Mouse (Mus musculus) lung, postnatal 25 days (tissue): ENCODE measurements around the gene B3gnt3.
"Not testable (repeated sequence)": the region's sequence is repeated elsewhere in the genome, so short reads cannot be mapped to it uniquely, and the experiment has no call there.

Experiments used
- DNase-seq: peaks from one replicate; pipeline ENCODE4 v3.0.0; 2022; ENCODE audit warnings: low spot score

Gene B3gnt3

DNA sequence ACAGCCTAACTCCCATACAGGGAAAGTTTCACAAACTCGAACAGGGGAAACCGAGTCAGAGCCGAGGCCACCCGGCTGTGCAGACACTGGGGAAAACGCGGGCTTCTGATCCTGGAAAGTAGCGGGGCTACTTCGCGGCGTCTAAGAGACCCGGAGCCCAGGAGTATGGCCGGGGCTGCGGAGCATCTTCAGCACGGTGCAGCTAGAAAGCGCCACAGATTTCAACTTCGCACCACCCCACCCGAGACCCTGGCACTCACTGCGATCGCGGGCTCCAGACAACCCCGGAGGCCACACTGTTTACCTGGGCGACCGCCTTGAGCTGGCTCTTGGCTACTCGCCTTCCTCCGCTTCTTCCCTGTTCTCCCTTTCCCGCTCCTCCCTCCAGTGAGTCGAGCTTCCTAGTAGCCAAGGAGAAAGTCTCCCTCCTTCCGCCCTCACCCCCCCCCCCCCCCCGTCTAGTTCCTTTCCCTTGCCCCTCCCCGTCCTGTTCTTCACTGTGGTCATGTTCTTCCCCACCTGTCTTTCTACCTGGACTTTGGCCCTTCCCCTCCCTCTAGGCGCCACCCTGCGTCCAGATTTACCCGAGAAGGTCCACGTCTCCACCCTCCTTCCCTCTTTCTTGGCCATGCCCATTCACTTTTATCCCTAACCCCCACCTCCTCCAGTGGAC is at the start of gene B3gnt3:
B3gnt3 (minus strand) TSS at position 376 of the 673 bp plus-strand sequence.
- no peak for DNase-seq

DNA sequence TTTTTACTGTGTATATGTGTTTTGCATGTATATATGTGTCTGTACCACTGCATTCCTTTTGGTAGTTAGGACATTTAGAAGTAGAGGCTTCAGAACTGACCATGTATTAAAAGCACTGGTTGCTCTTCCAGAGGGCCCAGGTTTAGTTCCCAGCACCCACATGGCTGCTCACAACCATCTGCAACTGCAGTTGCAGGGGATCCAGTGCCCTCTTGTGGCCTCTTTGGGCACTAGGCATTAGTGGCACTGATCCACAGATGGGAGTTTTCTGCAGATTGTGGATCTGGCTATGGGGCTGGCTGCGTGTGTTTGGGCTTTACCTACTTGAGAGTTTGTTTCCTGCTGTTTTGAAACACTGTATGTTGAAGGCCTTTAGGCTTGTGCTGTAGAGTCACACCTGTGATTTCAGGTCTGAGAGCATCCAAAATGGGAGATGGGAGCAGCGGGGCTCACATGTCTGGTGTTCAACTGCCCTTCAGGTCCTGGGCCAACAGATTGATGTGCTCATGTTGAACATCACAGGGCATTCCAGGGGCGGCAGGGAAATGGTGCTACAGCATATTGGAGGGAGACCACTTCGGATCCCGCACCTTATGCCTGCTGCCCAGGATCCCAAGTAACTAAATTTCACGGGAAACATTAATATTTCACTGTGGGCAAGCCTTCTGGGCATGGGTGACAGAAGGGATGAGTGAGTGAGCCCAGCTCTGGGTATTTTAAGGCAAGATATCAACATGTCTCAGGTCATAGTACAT is 47.9 kb upstream of the B3gnt3 start:
- DNase-seq = not testable (repeated sequence)

DNA sequence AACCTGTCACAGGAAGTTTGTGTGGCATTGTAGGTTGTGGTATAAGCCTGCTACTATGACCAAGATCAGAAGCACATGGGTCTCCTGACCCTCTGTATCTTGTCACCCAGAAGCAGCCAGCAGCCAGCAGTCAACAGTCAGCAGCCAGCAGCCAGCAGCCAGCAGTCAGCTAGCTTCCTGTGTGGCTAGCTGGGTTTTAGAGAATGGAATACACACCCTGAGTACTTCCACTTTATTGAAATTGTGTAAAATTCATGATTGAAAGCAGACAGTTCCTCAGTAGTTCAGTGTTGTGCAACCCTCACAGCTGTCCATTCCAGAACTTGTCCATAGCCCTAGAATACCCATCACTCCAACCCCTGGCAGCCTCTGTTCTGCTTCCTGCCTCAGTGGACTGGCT is 45.5 kb upstream of the B3gnt3 start:
- peak; percentile 4 for DNase-seq

DNA sequence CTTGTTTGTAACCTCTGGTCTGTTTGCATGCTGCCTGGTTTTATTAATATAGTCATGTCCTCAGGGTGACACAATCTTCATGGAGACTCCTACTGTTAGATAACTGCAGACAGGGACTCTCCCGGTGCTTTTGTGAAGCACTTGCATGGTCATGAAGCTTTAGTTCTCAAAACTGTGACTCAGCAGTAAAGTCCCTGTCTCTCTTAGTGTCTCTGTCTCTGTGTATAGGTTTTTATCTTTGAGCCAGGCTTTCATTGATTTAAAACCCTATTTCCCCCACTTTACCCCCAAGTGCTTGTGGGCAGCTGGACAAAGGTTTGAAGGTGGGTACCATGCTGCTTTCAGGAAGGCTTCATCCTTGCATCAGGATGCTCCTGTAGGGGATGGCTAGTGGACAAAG is 43.7 kb upstream of the B3gnt3 start:
- DNase-seq = no peak

DNA sequence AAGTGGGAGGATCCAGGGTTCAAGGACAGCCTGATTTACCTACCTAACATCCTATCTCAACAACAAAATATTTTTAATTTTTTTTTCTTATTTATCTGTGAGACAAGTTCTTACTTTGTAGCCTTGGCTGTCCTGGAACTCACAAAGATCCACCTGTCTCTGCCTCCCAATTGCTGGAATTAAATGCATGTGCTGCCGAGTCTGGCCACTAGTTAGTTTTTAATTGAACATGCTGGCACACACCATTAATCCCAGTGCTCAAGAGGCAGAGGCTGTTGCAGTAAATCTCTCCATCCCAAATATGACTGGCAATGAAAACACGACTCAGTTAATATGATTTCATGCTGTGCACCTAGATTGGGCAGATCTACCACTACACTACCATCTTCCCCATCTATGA is 41.2 kb upstream of the B3gnt3 start:
- no peak for DNase-seq

DNA sequence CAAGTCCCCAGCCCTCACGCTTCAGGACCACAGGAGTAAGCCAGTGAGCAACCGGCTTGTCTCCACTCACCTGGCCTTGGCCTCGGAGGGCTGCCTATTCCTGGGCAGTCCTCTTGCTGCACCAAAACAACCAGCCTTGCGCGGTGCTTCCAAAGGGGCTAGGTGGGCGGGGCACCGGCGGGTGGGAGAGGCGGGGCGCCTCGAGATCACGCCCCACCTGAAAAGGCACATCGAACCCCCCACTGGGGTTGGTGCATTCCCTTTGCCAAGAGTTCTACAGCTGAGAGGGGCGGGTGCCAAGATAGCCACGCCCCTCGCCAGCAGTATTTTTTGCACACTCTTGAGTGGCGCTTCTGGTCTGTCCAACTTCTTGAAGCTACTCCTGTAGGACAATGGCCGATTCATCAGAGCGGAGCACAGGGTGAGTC is 40.1 kb upstream of the B3gnt3 start:
- DNase-seq = peak; percentile 17

DNA sequence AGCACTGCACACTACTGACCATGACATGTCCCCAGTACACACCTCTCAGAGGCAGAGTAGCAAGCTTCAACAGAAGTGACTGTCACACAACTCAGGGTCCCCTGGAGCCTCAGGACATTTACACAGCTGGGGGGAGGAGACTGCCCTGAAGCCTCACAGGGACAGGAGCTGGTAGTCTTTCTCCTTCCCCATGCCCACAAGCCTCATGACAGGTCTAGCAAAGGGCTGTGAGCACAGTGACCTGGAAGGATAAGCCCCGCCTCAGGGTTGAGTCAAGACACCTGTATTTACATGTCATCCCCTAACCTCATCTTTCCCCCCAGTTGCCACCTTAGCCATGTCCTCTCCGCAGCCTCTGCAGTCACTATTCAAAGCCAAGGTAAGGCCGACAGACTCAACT is 39.6 kb upstream of the B3gnt3 start:
- no peak for DNase-seq

DNA sequence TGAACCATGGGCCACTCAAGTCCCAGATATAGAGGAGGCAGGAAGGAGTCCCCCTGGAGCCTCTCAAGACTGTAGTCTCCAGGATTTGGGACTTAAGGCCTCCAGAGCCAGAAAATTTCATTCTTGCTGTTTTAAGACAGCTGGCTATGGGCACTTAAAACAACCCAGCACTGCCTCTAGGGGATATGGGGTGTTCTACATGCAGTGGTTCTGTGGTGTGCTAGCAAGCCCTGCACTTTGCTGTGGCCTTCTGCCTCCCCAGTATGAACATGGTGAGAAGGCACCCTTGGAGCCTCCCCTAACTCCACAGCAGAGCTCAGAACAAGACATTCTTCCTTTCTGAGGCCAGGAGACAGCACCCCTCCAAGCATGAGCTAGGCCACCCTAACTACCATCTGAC is 36.7 kb upstream of the B3gnt3 start:
- not testable (repeated sequence) for DNase-seq

DNA sequence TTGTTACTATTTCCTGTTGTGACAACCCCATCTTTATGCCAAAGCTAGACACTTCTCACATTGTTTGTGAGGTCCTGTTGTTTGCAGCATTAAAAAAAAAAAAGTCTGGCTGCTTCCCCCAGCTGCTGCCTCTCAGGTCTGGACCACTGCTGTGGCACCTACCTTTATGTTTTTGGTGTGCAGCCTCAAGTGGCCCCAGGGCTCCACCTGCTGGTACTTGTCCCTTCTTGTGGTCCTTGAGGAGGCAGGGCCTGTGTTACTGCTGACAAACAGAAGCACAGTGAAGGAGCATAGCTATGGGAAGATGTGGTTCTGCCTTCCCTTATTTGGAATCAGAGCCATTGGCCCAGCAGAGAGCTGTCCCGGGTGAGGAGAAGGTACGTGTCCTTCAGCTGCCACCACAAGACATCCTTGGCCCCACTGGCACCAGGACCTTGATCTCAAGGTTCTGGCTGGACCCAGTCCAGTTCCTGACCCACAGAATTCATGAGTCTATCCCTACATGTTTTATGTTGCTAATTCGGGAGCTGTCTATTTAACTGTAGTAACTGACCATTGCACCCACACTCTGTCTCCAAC is 30.2 kb upstream of the B3gnt3 start:
- DNase-seq = peak; percentile 52

DNA sequence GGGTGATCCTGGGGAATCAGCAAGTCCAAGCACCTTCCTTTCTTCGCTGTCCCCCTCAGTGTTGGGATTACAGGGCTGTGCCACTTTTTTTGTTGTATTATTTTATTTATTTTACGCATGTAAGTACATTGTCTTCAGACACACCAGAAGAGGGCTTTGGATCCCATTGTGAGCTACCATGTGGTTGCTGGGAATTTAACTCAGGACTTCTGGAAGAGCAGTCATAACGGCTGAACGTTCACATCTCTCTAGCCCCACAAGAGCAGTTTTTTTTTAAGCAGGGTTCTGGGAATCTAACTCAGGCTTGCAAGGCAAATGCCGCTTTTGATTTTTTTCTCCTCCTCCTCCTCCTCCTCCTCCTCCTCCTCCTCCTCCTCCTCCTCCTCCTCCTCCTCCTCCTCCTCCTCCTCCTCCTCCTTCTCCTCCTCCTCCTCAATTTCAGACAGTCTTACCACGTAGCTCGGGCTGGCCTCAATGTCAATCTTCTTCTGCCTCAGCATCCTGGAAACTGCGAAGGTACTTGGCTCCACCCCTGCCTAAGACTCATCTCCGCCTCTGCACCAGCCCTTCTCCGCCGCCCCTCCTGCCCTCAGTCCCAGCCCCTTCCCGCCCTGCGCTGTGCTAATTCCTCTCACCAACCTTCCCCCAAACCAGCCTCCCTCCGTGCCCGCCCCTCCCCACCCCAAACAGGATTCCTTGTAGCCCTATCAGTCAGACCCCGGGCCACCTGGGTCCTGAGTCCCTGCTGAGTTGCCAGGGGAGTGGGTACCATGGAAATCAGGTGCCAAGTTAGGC is 27.4 kb upstream of the B3gnt3 start:
- DNase-seq = no peak

DNA sequence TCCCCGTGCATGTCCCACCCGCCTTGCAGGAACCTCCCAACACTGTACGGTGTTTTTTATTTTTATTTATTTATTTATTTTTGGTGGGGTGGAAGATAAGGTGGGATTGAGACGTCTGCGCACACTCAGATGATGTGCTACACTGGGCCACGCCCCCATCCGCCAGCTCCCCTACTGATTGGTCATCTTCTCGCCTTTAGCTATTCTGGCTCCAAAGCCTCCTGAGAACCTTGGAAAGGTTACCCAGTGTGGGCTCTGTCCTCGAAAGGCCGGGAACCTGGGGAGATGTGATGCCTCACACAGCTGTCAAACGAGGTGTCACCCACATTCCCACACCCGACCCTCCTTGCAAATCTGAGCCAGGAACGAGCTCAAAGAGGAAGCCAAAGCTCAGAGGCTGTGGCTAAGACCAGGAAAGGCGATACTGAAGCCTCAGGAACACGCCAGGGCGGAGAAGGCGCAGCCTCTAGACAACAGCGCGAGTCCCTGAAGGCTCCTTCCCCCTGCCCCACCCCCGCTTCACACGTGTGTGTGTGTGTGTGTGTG is 26.7 kb upstream of the B3gnt3 start:
- DNase-seq = no peak

DNA sequence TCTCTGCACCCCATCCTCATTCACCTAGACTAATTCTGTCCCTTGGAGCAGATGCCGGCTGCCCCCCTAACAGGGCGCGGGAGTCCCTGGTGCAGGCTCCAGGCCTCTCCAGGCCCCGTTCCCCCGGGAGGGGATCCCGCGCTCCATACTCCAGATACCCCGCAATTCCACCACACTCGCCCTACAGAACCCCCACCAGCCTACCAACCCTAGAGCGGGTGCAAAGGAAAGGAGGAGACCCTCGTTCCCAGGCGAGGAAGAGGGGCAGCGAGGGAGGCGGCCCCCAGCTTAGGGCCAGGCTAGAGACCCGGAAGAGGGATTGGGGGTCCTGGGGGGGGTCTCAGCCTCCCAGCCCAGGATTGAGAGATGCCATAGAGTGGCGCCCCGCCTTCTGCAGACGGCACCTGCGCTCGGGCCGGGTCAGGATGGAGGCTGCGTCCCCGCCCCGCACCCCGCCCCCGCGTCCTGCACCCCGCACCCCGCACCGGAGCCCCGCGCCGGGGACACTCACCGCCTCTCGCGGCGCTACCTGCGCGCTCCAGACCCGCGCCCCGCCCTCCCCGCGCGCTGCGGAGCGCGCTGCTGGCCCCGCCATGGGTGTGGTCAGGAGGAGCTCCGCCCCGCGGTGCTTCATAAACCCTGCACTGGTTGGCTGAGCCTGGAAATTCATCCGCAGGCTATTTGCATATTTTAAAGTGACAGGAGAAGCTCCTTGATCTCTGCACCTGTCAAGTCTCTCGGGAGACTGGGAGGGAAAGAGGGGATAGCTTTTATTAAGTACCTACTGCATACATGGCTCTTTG is 23.7 kb upstream of the B3gnt3 start, which contains the start of gene Fcho1:
Fcho1 (minus strand) TSS at position 595 of the 803 bp plus-strand sequence.
- peak; percentile 77 for DNase-seq

DNA sequence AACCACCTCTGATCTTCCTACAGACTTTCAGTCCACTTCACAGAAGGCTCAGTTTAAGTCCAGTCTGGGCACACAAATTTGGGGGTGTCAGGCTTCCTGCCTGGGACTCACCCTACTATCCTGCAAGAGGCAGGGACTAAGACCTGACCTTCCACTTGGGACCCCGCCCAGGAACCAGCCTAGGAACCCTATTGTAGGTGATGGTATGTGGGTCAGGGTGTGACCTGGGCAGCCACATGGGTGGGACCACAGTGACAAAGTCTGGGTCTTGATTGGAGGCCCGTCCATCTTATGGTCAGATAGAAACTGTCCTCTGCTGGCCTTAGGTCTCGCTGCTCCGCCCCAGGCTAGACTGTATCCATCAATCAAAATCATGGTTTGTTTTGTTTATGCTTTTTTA is 22.8 kb upstream of the B3gnt3 start:
- no peak for DNase-seq

DNA sequence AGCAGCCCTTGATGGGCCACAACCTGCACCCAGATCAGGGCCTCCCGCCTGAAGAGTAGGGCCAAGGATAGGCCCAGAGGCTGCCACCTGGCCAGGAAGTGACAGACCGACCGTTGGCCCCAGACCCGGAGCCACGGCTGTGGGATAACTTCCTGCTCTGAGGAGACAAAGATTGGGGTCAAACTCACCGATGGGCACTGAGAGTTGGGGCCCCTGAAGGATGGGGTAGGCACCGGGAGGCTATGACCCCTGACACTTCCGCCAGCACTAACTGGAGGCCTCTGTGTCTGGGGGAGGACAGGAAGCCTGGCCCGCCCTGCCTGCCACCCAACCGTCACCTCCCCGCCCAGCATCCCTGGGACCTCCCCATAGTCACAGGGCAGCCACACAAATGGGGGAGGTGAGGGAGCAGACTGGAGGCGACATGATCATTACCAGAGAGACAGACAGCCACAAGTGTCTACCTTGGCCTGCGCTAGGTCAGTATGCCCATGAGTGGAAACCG is 21.5 kb upstream of the B3gnt3 start:
- DNase-seq = peak; percentile 39

DNA sequence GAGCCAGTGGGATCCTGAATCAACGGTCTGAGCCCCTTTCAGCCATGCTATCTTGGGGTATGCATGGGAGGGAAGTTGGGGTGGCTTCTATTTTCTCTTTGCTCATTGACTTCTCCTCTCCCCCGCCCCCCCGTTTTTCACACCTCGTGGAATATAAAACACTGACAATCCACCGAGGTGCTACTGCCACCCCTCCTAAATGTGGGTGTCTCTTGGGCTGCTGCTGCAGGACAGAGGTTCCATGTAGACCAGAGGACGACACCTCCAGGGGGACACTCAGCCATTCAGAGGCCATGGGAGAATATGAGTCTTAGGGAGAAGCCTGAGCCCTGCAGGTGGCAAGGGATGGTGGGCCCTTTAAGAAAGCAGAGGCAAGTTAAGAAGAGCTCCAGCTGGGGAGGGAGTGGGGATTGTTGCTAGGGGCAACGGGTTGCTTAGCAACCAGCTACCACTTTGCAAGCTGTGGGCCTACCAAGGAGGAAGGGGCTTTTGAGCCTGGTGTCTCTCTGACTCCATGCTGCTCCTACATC is 18.4 kb upstream of the B3gnt3 start:
- DNase-seq = no peak

DNA sequence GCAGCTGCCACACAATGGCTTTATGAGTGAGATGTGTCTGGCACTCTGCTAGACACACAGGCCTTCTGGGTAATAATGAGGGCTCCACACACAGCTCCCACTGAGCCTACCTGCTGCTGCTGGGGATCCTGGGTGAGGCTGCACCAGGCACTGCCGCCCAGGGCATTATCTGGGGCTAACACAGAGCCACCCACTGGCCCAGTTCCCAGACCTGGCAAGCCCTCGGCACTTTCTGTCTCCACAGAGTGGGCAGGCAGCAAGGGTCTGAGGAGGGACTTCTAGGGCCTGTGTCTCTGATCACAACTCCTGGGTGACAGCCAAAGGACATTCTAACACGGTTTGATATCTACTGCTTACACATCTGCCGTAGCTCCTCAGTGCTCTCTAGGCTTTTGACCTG is 17.6 kb upstream of the B3gnt3 start:
- DNase-seq = no peak

DNA sequence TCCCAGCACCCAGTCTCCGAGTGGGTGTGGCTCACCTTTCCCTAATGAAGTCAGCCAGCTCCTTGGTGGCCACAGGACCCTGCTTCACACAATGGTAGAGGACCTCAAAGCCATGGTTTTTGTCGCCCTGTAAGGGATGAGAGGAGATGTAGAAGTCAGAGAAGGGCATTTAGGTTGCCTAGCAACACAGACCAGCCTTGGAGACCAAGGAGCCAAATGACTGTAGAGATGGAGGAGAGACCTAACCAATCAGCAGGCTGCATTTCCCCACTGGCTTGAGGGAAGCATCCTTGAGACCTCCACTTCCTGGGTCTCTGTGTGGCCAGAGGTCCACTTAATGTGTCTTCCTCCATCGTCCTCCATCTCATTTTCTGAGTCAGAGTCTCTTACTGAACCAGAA is 16.7 kb upstream of the B3gnt3 start:
- DNase-seq = no peak

DNA sequence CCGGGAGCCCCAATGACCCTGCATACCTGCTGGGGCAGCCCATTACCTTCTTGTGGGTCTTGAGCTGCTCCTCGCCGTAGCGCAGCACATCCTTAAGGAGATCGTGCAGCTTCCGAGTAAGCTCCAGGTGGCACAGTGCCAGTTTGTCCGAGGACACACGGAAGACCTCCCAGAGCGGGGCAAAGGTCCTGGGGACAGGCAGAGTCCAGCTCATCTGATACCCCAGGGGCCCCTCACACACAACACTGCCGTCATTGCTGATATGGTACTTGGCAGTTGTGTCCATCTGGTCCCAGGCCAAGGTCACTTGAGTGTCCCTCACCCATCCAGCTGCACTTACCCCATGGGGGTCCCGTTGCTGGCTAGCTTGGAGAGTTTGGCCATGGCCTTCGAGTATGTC is 15.5 kb upstream of the B3gnt3 start:
- DNase-seq = no peak

DNA sequence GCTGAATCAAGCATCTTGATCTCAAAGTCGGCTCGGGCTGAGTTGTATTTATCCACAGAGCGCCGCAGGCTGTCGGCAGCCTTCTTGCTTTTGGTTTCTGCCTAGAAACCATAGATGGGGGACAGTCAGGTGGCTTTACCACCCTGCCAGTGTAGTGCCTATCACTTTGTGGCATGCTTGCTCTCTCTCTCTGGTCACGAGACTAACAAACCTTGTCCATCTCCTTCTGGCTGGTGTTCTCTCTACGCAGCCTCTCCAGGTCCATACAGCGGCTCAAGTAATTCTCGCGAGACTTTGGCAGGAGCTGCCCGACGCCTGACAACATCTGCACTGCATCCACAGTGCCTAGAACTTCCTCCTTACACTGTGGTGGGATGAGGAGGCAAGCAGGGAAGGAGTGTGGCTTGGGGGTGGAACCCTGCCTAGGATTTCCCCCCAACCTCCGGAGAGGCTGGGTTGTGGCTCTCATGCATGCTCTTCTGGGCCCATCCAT is 15.0 kb upstream of the B3gnt3 start:
- DNase-seq = no peak

DNA sequence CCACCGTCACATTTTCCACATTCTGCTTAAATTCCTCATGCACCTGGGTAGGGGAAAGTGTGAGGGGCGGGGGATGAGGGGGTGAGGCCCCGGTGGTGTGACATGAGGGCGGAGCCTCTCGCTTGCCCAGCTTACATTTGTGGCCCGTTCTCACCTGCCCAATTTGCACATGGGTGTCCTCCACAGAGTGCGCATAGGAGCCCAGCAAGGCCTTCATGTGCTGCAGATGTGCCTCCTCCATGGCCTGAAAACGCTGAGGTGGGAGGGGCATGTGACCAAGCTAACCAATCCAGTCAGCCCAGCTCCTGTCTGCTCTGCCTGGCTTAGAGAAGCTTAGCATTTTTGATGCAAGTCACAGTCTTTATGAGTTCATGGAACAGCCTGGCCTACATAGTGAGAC is 13.9 kb upstream of the B3gnt3 start:
- no peak for DNase-seq

DNA sequence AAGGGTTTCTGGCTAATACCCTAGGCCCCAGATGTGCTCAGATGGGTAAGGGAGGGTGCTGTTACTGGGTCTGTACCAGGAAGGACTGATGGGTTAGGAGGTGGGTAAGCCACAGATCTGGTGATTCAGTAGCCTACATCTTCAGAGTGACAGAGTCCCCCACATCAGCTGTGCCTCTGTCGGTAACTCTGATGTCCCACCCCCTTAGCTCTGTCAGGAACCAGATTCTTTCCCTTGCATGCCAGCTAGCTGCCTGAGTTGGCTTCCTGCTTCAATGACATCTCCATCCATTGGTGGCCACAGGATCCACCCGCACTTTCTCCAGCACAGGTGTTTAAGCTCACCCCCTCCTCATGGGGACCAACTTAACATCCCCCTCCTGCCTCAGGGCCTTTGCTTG is 10.0 kb upstream of the B3gnt3 start:
- no peak for DNase-seq
